Mouse (Mus musculus) heart, postnatal 25 days (tissue): ENCODE measurements around the gene Rab34. TPM values are rescaled to one million over a fixed set of nuclear protein-coding genes. Genes with fewer than 3 reads are reported as not detected.

Experiments used
- DNase-seq: peaks from one replicate; pipeline ENCODE4 v3.0.0; 2022; ENCODE audit warnings: low spot score
- intact Hi-C: fragments of 180-260 bp; cut with DNase I; formaldehyde crosslinking; loops from one replicate; pipeline ENCODE4 v1.15.1; 2025
- microRNA-seq: library from miRNA; unstranded; fragments of <30 nt; microRNA quantifications from one replicate; pipeline ENCODE4 v1.2.0, GENCODE M21; 2022
- total RNA-seq, 2 experiments: library from RNA; stranded (reverse); gene quantifications; 2 replicates each; pipeline ENCODE4 v1.2.3; 2021

Gene Rab34
- total RNA-seq, 2 experiments from 2014 or later, result 11.2 to 12.2 TPM

DNA sequence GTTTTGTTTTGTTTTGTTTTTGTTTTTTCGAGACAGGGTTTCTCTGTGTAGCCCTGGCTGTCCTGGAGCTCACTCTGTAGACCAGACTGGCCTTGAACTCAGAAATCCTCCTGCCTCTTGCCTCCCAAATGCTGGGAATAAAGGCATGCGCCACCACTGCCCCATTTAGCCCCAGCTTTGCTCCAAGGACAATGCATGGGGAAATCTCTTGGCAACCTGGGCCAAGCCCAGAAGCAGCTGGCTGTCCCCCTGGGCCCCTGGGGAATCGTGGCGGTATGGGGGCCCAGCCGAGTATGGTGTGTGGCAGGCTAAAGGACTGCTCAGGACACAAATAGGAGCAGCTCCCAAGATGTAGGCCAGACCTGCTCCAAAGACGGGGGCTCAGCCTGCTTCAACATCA is 16.1 kb downstream of the Rab34 start:
- no peak for DNase-seq
- intact Hi-C loops, result no loop called here

- intact Hi-C loops, result no loop called here
- DNase-seq, result no peak
Measured at GRCm38 (mm10) chr11:78205361-78206206, 17.4 kb downstream of the Rab34 start.

DNA sequence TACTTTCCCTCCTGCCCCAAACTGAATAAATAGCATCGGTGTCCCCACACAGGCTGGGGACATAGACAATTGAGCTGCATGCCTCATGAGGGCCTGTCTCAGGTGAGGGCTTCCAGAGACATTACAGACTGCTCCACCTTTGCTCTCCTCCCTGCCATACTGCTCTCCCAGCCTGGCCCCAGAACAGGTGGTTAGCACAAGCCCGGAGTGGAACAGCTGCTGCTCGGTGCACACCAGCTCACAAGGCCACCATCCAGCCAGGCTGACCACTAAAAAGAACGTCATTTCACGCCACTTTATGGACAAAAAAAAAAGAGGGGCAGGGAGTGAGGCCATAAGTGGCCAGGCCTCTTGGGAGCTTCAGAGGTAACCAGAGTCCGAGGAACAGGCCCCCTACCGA is 19.0 kb downstream of the Rab34 start:
- DNase-seq, result no peak
- intact Hi-C loops, result no loop called here

DNA sequence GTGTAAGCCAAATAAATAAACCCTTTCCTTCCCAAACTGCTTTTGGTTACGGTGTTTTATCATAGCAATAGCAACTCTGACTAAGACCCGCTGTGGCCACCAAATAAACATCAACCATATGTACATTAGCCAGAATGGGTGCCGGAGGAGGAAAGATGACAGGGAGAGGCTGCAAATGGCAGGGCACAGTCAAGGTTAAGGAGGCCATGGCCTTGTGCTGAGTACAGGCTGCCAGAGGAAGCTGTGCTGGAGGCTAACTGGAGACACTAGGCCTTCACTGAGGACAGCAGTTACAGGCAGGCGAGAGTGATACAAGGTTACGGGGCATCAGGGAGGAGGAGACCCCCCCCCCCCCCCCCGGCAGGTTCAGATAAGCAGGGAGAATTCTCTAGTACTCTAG is 21.7 kb downstream of the Rab34 start:
- DNase-seq, result no peak
- intact Hi-C loops, result no loop called here

DNA sequence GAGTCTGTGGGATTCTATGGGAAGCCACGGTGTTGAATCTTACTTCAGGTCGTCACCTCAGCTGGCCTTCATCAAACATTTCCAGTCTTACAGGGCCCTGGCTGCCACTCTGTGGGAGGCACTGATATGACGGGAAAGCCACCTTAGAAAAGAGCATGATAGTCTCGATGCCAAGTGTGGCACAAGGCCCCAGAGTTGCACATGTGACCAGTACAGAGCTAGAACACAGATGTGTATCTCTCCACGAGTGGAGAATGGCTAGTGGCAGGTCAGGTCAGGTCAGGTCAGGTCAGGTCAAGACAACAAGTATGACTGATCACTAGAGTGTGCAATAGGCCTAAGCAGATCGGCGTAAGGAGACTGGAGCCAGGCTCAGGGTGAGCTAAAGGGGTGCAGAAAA is 22.4 kb downstream of the Rab34 start:
- DNase-seq, result no peak
- intact Hi-C loops, result no loop called here

- DNase-seq, result no peak
- intact Hi-C loops, result no loop called here
Measured at GRCm38 (mm10) chr11:78211513-78211912, 23.3 kb downstream of the Rab34 start.

- intact Hi-C loops, result no loop called here
- no peak for DNase-seq
Measured at GRCm38 (mm10) chr11:78213086-78213817, 25.0 kb downstream of the Rab34 start.

GRCm38 (mm10) chr11:78215709-78216317 is 27.6 kb downstream of the Rab34 start:
- DNase-seq, result no peak
- intact Hi-C loops, result no loop called here

GRCm38 (mm10) chr11:78223586-78223985 is 35.4 kb downstream of the Rab34 start:
- intact Hi-C loops, result no loop called here
- no peak for DNase-seq

DNA sequence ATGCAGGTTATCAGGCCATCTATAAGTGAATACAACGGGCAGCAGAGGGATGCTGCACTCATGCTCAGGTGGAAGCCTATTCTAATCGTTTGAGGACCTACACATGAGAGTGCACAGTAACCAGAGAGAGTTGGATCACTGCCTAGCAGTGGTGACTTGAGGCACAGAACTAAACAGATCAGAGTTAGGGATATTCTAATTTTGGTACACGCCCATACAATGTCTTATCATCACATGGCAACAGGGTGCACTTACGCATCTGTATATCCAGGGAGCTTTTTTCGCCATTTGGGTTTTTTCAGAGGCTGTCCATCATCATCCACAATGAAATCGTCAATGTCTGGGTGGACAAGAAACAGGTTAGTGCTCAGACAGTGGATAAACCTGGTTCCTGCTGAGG is 43.3 kb downstream of the Rab34 start:
- intact Hi-C loops, result no loop called here

DNA sequence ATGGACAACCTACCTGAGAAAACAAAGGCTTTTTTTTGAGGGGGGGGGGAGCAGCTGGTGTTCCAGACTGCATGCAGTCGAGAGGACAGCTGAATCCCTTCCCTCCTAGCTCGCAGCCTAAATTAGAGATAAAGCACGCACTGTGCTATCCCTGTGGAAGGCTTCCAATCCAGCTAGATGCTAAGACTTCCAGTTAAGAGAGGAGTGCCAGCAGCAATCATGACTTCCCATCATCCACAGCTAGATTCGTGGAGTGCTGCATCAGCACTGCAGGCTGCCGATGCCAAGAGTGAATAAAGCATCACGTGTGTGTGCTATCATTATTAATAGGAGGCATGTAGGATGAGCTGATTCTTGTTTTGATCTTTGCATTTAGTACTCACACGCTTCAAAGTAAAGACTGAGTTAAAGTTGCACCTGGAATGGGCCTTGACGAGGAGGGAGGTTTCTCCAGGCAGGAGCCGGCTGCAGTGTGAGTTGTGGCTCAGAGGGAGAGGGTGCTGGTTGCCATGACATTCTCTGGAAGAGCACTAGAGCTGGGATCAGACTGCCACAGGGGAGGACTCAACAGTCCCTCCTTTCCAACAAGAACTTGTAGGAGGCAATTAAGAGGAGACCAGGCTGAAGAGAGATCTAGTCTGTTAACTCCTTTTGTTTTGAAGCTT is 52.1 kb downstream of the Rab34 start:
- DNase-seq, result no peak
- intact Hi-C loops, result no loop called here

More for the DNA sequence above, 43.3 kb downstream of the Rab34 start:
- no peak for DNase-seq

Small RNA genes lying within 50 kb of the gene (microRNA-seq; reads per million reads assigned to microRNA genes)
- 1.1 reads per million for gene Mir7653

Other genes with a start within 250 kb of the Rab34 start
- gene Phf12, start 205.7 kb upstream of the Rab34 start, total RNA-seq, result 10 to 100 TPM; 23.7 to 28.6 TPM
- gene Dhrs13, start 156.2 kb upstream of the Rab34 start, total RNA-seq, result 1 to 10 TPM; 3.2 to 4.4 TPM
- 10 to 100 TPM; 59.3 to 61.2 TPM for gene Flot2, start 150.5 kb upstream of the Rab34 start, total RNA-seq
- gene Eral1, start 108.0 kb upstream of the Rab34 start, total RNA-seq, result 10 to 100 TPM; 25.7 to 27.6 TPM
- 10 to 100 TPM; 10.8 to 12.3 TPM for gene Fam222b, start 93.8 kb upstream of the Rab34 start, total RNA-seq
- gene Traf4, start 22.8 kb upstream of the Rab34 start, total RNA-seq, result 1 to 10 TPM; 4.6 to 6.7 TPM
- 1 to 10 TPM; 2.5 to 2.6 TPM for gene Nek8, start 11.8 kb upstream of the Rab34 start, total RNA-seq
- 1 to 10 TPM; 5.5 to 7.2 TPM for gene Tlcd1, start 11.7 kb upstream of the Rab34 start, total RNA-seq
- 100 to 1,000 TPM; 776 to 853 TPM for gene Rpl23a, start 4.8 kb upstream of the Rab34 start, total RNA-seq
- gene Proca1, start 5.0 kb downstream of the Rab34 start, total RNA-seq, result 1 to 10 TPM in 1 of 2 experiments, under 1 TPM in 1; 0.31 to 1.1 TPM
- 10 to 100 TPM; 47.5 to 48.0 TPM for gene Sdf2, start 57.3 kb downstream of the Rab34 start, total RNA-seq
- gene Supt6, start 57.6 kb downstream of the Rab34 start, total RNA-seq, result 10 to 100 TPM; 26.9 to 28.1 TPM
- gene 2610507B11Rik, start 73.3 kb downstream of the Rab34 start, total RNA-seq, result 100 to 1,000 TPM; 190 to 210 TPM
- gene BC030499, start 102.4 kb downstream of the Rab34 start, total RNA-seq, result 1 to 10 TPM in 1 of 2 experiments, under 1 TPM in 1; 0.98 to 1.5 TPM
- under 1 TPM; 0.62 to 0.67 TPM for gene Spag5, start 113.1 kb downstream of the Rab34 start, total RNA-seq
- under 1 TPM; 0.50 to 0.52 TPM for gene Aldoc, start 134.5 kb downstream of the Rab34 start, total RNA-seq
- gene Pigs, start 140.0 kb downstream of the Rab34 start, total RNA-seq, result 10 to 100 TPM; 23.0 to 23.6 TPM
- 1 to 10 TPM; 4.2 to 4.6 TPM for gene Unc119, start 155.1 kb downstream of the Rab34 start, total RNA-seq
- gene Foxn1, start 198.1 kb downstream of the Rab34 start, total RNA-seq, result not detected
- gene Slc13a2, start 233.8 kb downstream of the Rab34 start, total RNA-seq, result not detected